13 mouse cellular contexts compared by ENCODE assay signal in the genomic region with DNA sequence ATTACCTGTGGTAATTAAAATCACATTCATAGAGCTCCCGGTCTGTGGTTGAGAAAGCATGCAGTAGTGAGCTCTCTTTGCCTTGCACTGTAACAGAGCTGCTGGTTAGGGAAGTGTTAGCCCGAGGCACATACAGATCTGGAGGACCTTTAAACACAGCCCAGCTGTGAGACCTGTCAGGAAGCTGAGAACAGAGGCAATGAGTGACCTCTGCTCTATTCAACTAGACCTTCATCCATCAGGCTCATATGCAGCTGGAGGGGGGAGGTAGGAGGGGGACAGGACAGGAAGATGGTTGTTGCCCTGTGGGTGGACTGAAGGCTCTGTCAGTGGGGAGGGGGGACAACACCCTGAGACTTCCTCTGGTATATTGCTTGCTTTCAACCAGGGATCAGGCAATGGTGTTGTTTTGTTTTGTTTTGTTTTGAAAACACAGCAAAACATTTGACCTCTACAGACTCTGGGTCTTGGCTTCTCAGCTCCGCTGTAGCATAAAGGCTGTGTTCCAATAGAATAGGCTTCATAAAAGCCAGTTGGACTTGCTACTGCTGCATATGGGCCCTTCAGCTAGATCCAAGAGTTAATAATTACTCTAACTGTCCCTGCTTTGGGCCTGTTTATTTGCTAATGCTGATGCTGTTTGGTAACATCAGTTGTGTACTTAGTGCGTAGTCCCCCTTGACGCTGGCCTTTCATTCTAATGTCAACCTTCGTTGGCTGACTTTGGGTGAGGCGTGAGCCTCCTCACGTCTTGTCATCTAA. TPM values are rescaled to one million over a fixed set of nuclear protein-coding genes. Genes with fewer than 3 reads are reported as not detected.
A peak's percentile ranks its signal among the peaks of the same experiment; 100 is the strongest.
DNase-seq lines count a peak whose midpoint lies in the region; ATAC-seq lines count a peak whose summit lies in the region.
"Had no signal": no experiment of that assay in that cellular context is flagged by ENCODE, and none has a peak within 500 bp of the region (broad histone marks: within the 10 kb centered on the region; RNA-seq: fewer than 3 reads in every experiment).

No protein-coding gene starts in this region.

- intact Hi-C loops in heart, postnatal 25 days (cut with DNase I): loop anchor here (1.0 to 5.0 kb wide), 3 partner anchors 67 to 137 kb away; no protein-coding TSS in a partner anchor

- no peak overlapping the region for H3K4me3 ChIP-seq in heart, embryonic 11.5 days (ENCODE audit: low read depth, low read length)
- H3K4me3 ChIP-seq in hindbrain, embryonic 14.5 days (replicated peaks; ENCODE audit: low read length): no peak overlapping the region
- no peak overlapping the region for H3K4me3 ChIP-seq in liver, embryonic 13.5 days (replicated peaks)

- no peak overlapping the region for H3K9ac ChIP-seq in heart, embryonic 11.5 days (ENCODE audit: low read depth, low read length)
- H3K9ac ChIP-seq in hindbrain, embryonic 14.5 days: no peak overlapping the region
- no peak overlapping the region for H3K9ac ChIP-seq in liver, embryonic 13.5 days

- no peaks in the 10 kb centered on the region for H3K9me3 ChIP-seq in heart, embryonic 11.5 days (replicated peaks; ENCODE audit: control insufficient read depth, low read length)
- no peaks in the 10 kb centered on the region for H3K9me3 ChIP-seq in hindbrain, embryonic 14.5 days (ENCODE audit: control insufficient read depth, low read length)
- H3K9me3 ChIP-seq in liver, embryonic 13.5 days (replicated peaks): no peaks in the 10 kb centered on the region

- no peaks in the 10 kb centered on the region for H3K27me3 ChIP-seq in heart, embryonic 11.5 days (ENCODE audit: control insufficient read depth, insufficient read depth, low read length)
- H3K27me3 ChIP-seq in hindbrain, embryonic 14.5 days (ENCODE audit: control insufficient read depth, insufficient read depth, low read length): no peaks in the 10 kb centered on the region
- no peaks in the 10 kb centered on the region for H3K27me3 ChIP-seq in liver, embryonic 13.5 days

- 66% methylated on average over 8 of the region's 8 CpGs for WGBS in heart, embryonic 11.5 days (ENCODE audit: insufficient replicate concordance)
- WGBS in hindbrain, embryonic 14.5 days: 72% methylated on average over 8 of the region's 8 CpGs
- WGBS in liver, embryonic 13.5 days (ENCODE audit: insufficient replicate concordance): 56% methylated on average over 8 of the region's 8 CpGs

- ATAC-seq in heart, embryonic 11.5 days (replicated peaks; ENCODE audit: insufficient number of reproducible peaks, low FRiP score, low TSS enrichment): no peak
- ATAC-seq in hindbrain, embryonic 14.5 days (ENCODE audit: low FRiP score): peak; percentile 18; the same call in 1 of the 2 replicates
- peak; percentile 69 for ATAC-seq in liver, embryonic 13.5 days (ENCODE audit: low read depth)
- ATAC-seq: CD4-positive, CD25-positive, alpha-beta regulatory T cell, adult 4 months had no signal

- no peak for DNase-seq in heart, postnatal 25 days (ENCODE audit: low spot score)
- peak; percentile 77 for DNase-seq in embryo, embryonic 10.5 days (ENCODE audit: low spot score)
- no peak for DNase-seq in hindbrain, embryonic 14.5 days (ENCODE audit: low spot score)
- no peak for DNase-seq in liver, embryonic 13.5 days
- no peak for DNase-seq in cerebellum, postnatal 14 days
- DNase-seq in cerebellum, postnatal 4 days (ENCODE audit: low spot score in 2 of 2): no peak
- DNase-seq in left cerebral cortex, adult 18-20 months (ENCODE audit: low spot score in 2 of 2): no peak
- DNase-seq: cerebellum, postnatal 36 days; gastrocnemius, postnatal 36 days; thymus, postnatal 4 days had no signal

- peaks cover 16% of the 10 kb centered on the region for H3K4me1 ChIP-seq in heart, embryonic 11.5 days (ENCODE audit: control insufficient read depth, insufficient read depth, low read length)
- H3K4me1 ChIP-seq in hindbrain, embryonic 14.5 days (replicated peaks; ENCODE audit: control insufficient read depth, insufficient read depth, low read length): peaks cover 22% of the 10 kb centered on the region
- H3K4me1 ChIP-seq in liver, embryonic 13.5 days (replicated peaks): peaks cover 9% of the 10 kb centered on the region; the same call in 1 of the 2 replicates

- no peak overlapping the region for H3K4me2 ChIP-seq in heart, embryonic 11.5 days
- H3K4me2 ChIP-seq in hindbrain, embryonic 14.5 days (replicated peaks): no peak overlapping the region
- H3K4me2 ChIP-seq in liver, embryonic 13.5 days: no peak overlapping the region

- peak overlapping the region; percentile 7; the same call in 1 of the 2 replicates for H3K27ac ChIP-seq in heart, embryonic 11.5 days (ENCODE audit: low read depth, low read length)
- no peak overlapping the region for H3K27ac ChIP-seq in hindbrain, embryonic 14.5 days
- peak overlapping the region; percentile 29; the same call in 1 of the 2 replicates for H3K27ac ChIP-seq in liver, embryonic 13.5 days

- no peaks in the 10 kb centered on the region for H3K36me3 ChIP-seq in heart, embryonic 11.5 days (ENCODE audit: control insufficient read depth, insufficient read depth, low read length)
- H3K36me3 ChIP-seq in hindbrain, embryonic 14.5 days (replicated peaks; ENCODE audit: control insufficient read depth, insufficient read depth): no peaks in the 10 kb centered on the region
- H3K36me3 ChIP-seq in liver, embryonic 13.5 days: no peaks in the 10 kb centered on the region

RNA-seq across cellular contexts. Expression of a gene that starts 9.6 kb away (rescaled TPM):
- polyA plus RNA-seq in heart, embryonic 11.5 days (2014; fragmentation: Nextera tagmentation; extraction: Ambion mirVana): not detected in 2 replicates
- not detected for total RNA-seq in heart, postnatal 25 days (2021)
- polyA plus RNA-seq in hindbrain, embryonic 14.5 days (2014; fragmentation: Nextera tagmentation; extraction: Ambion mirVana): not detected in 2 replicates
- polyA plus RNA-seq in liver, embryonic 13.5 days (2015; fragmentation: Nextera tagmentation; extraction: Ambion mirVana): 0.09 TPM in 1 of 2 replicates, not detected in the other
- not detected for total RNA-seq in left cerebral cortex, adult 18-20 months (2021)
- total RNA-seq: gastrocnemius, postnatal 36 days; megakaryocyte, adult 5-6 weeks had no signal
- polyA plus RNA-seq: CD4-positive, CD25-positive, alpha-beta regulatory T cell, adult 4 months had no signal
